Mouse (Mus musculus) granulocyte monocyte progenitor cell, adult 5-6 weeks (primary cell): ENCODE measurements at regions not wholly inside any gene's neighbourhood (a gene's known extent, or its start where the extent isn't known, plus 50 kb on each side); places are given as distances from the start of the nearest gene placed in this dataset.

Source experiments
- ATAC-seq: replicated peaks from 2 replicates; pipeline ENCODE4 v1.8.0; 2016; ENCODE audit warnings: mild to moderate bottlenecking, moderate TSS enrichment, inconsistent platforms; ENCODE audit not compliant: poor library complexity, severe bottlenecking

- ATAC-seq, result no peak
Observed at GRCm38 (mm10) chr8:93688845-93689244, 120.9 kb upstream of the Gnao1 start.

- ATAC-seq, result no peak
Observed at GRCm38 (mm10) chr8:93689832-93690471, 119.8 kb upstream of the Gnao1 start.

- no peak for ATAC-seq
Observed at GRCm38 (mm10) chr8:93691375-93691774, 118.4 kb upstream of the Gnao1 start.

- ATAC-seq, result no peak
Observed at GRCm38 (mm10) chr8:93691826-93692225, 117.9 kb upstream of the Gnao1 start.

- ATAC-seq, result no peak
Observed at GRCm38 (mm10) chr8:93697206-93697605, 112.6 kb upstream of the Gnao1 start.

- ATAC-seq, result no peak
Observed at GRCm38 (mm10) chr8:93698508-93698907, 111.3 kb upstream of the Gnao1 start.

- no peak for ATAC-seq
Observed at GRCm38 (mm10) chr8:93701391-93701790, 108.4 kb upstream of the Gnao1 start.

- no peak for ATAC-seq
Observed at GRCm38 (mm10) chr8:93712066-93712706, 97.6 kb upstream of the Gnao1 start.

GRCm38 (mm10) chr8:93713221-93713620, 96.5 kb upstream of the Gnao1 start:
- no peak for ATAC-seq

- no peak for ATAC-seq
Observed at GRCm38 (mm10) chr8:93724896-93725489, 84.8 kb upstream of the Gnao1 start.

- no peak for ATAC-seq
Observed at GRCm38 (mm10) chr8:93729124-93729930, 80.4 kb upstream of the Gnao1 start.

GRCm38 (mm10) chr8:93730738-93731700, 78.7 kb upstream of the Gnao1 start:
- ATAC-seq, result no peak

GRCm38 (mm10) chr8:93734818-93735217, 74.9 kb upstream of the Gnao1 start:
- ATAC-seq, result no peak

GRCm38 (mm10) chr8:93740281-93740680, 69.5 kb upstream of the Gnao1 start:
- ATAC-seq, result no peak

- ATAC-seq, result no peak
Observed at GRCm38 (mm10) chr8:93748720-93749119, 61.0 kb upstream of the Gnao1 start.

- no peak for ATAC-seq
Observed at GRCm38 (mm10) chr8:93750921-93751320, 58.8 kb upstream of the Gnao1 start.

GRCm38 (mm10) chr8:93755981-93756380, 53.8 kb upstream of the Gnao1 start:
- no peak for ATAC-seq
